Comparison of ENCODE assay signal across 20 mouse cellular contexts in genomic region chr6:77644591-77644990, GRCm38 (mm10).
"Had no signal": no experiment of that assay in that cellular context is flagged by ENCODE, and none has a peak within 500 bp of the region (broad histone marks: within the 10 kb centered on the region; RNA-seq: fewer than 3 reads in every experiment).

No protein-coding gene starts in this region.

- H3K27me3 ChIP-seq: limb, embryonic 12.5 days; limb, embryonic 15.5 days; midbrain, embryonic 12.5 days; midbrain, embryonic 15.5 days; neural tube, embryonic 12.5 days; neural tube, embryonic 15.5 days had no signal

- H3K9me3 ChIP-seq: limb, embryonic 12.5 days; limb, embryonic 15.5 days; midbrain, embryonic 12.5 days; midbrain, embryonic 15.5 days; neural tube, embryonic 12.5 days; neural tube, embryonic 15.5 days had no signal

- H3K9ac ChIP-seq: limb, embryonic 12.5 days; limb, embryonic 15.5 days; liver, embryonic 14.5 days; liver, postnatal 0 days; lung, embryonic 14.5 days; midbrain, embryonic 12.5 days; midbrain, embryonic 15.5 days; neural tube, embryonic 12.5 days; neural tube, embryonic 15.5 days had no signal

- H3K36me3 ChIP-seq: limb, embryonic 12.5 days; limb, embryonic 15.5 days; midbrain, embryonic 12.5 days; neural tube, embryonic 12.5 days; neural tube, embryonic 15.5 days had no signal

- H3K4me3 ChIP-seq: layer of hippocampus, adult 2 months; limb, embryonic 12.5 days; limb, embryonic 15.5 days; midbrain, embryonic 12.5 days; midbrain, embryonic 15.5 days; neural tube, embryonic 12.5 days; neural tube, embryonic 15.5 days had no signal

- H3K27ac ChIP-seq: layer of hippocampus, adult 2 months; limb, embryonic 12.5 days; limb, embryonic 15.5 days; liver, embryonic 14.5 days; macrophage; midbrain, embryonic 12.5 days; midbrain, embryonic 15.5 days; neural tube, embryonic 12.5 days; neural tube, embryonic 15.5 days had no signal

- H3K4me2 ChIP-seq: limb, embryonic 12.5 days; limb, embryonic 15.5 days; liver, embryonic 11.5 days; lung, embryonic 14.5 days; midbrain, embryonic 12.5 days; midbrain, embryonic 15.5 days; neural tube, embryonic 12.5 days; neural tube, embryonic 15.5 days had no signal

- ATAC-seq: liver, postnatal 0 days; lung, postnatal 0 days; midbrain, embryonic 15.5 days had no signal

- H3K4me1 ChIP-seq: limb, embryonic 12.5 days; limb, embryonic 15.5 days; midbrain, embryonic 12.5 days; midbrain, embryonic 15.5 days; neural tube, embryonic 12.5 days; neural tube, embryonic 15.5 days had no signal

- DNase-seq: kidney, adult 9 months; kidney, postnatal 14 days; kidney, postnatal 4 days; left cerebral cortex, postnatal 4 days; liver, postnatal 0 days; lung, embryonic 14.5 days; right cerebral cortex, postnatal 25 days; thymus, adult 18-20 months; thymus, postnatal 36 days had no signal
